Mouse (Mus musculus): ENCODE measurements around the gene Ctnnd2. TPM values are rescaled to one million over a fixed set of nuclear protein-coding genes. Genes with fewer than 3 reads are reported as not detected.

Ctnnd2 gene
- polyA plus RNA-seq, 1 experiment from 2014 or later = 4.3 TPM

DNA sequence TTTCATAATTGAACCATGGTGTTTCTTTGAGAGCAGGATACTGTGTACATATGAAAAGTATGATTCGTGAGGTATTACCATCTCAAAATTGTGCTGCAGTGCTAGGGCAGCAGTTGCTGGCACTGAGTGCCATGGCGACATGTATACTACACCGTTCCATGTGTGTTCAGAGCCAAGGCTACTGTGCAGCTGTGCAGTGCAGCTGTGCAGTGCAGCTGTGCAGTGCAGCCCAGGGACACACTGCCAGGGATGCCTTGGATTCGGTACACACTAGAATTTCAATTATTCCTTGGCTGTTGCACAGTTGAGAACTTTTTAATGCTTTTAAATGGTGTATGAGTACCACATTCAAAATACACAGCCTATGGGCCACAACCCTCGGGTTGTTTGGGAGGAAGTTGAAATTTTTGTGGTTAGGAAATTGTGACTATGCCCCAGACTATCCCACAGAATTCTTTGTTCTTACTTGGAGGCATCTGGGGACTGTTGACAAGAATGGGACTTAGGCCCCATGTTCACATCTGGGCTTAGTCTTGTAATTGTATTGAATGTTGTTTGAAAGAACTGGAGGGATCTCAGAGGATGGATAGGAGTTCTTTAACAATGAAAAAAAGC is 613.4 kb downstream of the Ctnnd2 start:
- no peaks in the 10 kb centered on the region for H3K36me3 ChIP-seq (ENCODE audit: insufficient read depth, low read length)
- no peak overlapping the region for H3K4me2 ChIP-seq (replicated peaks; ENCODE audit: low read depth, low read length)
- WGBS = 76% methylated on average over 5 of the region's 5 CpGs
- no peak overlapping the region for H3K27ac ChIP-seq (ENCODE audit: low read length)
- ATAC-seq (no peak), DNase-seq (ENCODE audit: low spot score) (no peak)
- H3K27me3 ChIP-seq (replicated peaks; ENCODE audit: insufficient read depth, low read length) = no peaks in the 10 kb centered on the region
- no peak overlapping the region for H3K9ac ChIP-seq (replicated peaks; ENCODE audit: low read depth)
- H3K4me3 ChIP-seq (ENCODE audit: low read depth, low read length) = no peak overlapping the region
- TF ChIP-seq CTCF (IDR thresholded peaks at IDR 0.05) = no peak
- no peak for TF ChIP-seq EP300 (IDR thresholded peaks at IDR 0.05)
- H3K4me1 ChIP-seq (ENCODE audit: insufficient read depth, low read depth, low read length) = no peaks in the 10 kb centered on the region
- no peaks in the 10 kb centered on the region for H3K9me3 ChIP-seq (ENCODE audit: low read length)

- DNase-seq (ENCODE audit: low spot score) (no peak), ATAC-seq (no peak)
- Histone ChIP-seq H3K9ac (replicated peaks; ENCODE audit: low read depth) (no peak overlapping the region), H3K4me1 (ENCODE audit: insufficient read depth, low read depth, low read length) (no peaks in the 10 kb centered on the region), H3K27ac (ENCODE audit: low read length) (no peak overlapping the region), H3K4me3 (ENCODE audit: low read depth, low read length) (no peak overlapping the region), H3K4me2 (replicated peaks; ENCODE audit: low read depth, low read length) (no peak overlapping the region), H3K36me3 (ENCODE audit: insufficient read depth, low read length) (no peaks in the 10 kb centered on the region), H3K27me3 (replicated peaks; ENCODE audit: insufficient read depth, low read length) (no peaks in the 10 kb centered on the region), H3K9me3 (ENCODE audit: low read length) (no peaks in the 10 kb centered on the region)
- TF ChIP-seq EP300 (IDR thresholded peaks at IDR 0.05) (no peak), CTCF (IDR thresholded peaks at IDR 0.05) (no peak)
- 70% methylated on average over 3 of the region's 3 CpGs for WGBS
Observed at GRCm38 (mm10) chr15:30793260-30793659, 620.9 kb downstream of the Ctnnd2 start.

DNA sequence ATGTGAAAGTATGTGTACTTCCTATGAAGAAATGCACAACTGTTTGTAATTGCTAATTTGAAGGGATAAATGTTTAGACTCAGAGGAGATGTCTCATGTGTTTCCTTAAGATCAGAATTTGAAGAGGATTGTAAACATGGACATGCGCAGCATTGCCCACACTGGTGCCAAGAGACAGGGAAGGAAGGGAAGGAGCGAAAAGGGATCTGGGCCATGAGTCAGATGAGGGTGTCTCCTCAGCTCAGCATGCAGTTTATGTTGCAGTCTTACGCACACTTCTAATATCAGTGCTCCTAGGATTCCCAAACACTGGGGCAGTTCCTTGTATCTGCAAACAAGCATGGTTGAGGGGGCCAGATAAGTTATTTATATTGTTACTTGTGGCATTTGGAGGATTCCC is 623.3 kb downstream of the Ctnnd2 start:
- DNase-seq (ENCODE audit: low spot score) (no peak), ATAC-seq (no peak)
- 74% methylated on average over 3 of the region's 3 CpGs for WGBS
- H3K27me3 ChIP-seq (replicated peaks; ENCODE audit: insufficient read depth, low read length) = no peaks in the 10 kb centered on the region
- no peaks in the 10 kb centered on the region for H3K4me1 ChIP-seq (ENCODE audit: insufficient read depth, low read depth, low read length)
- TF ChIP-seq EP300 (IDR thresholded peaks at IDR 0.05) (no peak), CTCF (IDR thresholded peaks at IDR 0.05) (no peak)
- no peak overlapping the region for H3K4me2 ChIP-seq (replicated peaks; ENCODE audit: low read depth, low read length)
- H3K36me3 ChIP-seq (ENCODE audit: insufficient read depth, low read length) = no peaks in the 10 kb centered on the region
- H3K9me3 ChIP-seq (ENCODE audit: low read length) = no peaks in the 10 kb centered on the region
- no peak overlapping the region for H3K27ac ChIP-seq (ENCODE audit: low read length)
- H3K9ac ChIP-seq (replicated peaks; ENCODE audit: low read depth) = no peak overlapping the region
- no peak overlapping the region for H3K4me3 ChIP-seq (ENCODE audit: low read depth, low read length)

DNA sequence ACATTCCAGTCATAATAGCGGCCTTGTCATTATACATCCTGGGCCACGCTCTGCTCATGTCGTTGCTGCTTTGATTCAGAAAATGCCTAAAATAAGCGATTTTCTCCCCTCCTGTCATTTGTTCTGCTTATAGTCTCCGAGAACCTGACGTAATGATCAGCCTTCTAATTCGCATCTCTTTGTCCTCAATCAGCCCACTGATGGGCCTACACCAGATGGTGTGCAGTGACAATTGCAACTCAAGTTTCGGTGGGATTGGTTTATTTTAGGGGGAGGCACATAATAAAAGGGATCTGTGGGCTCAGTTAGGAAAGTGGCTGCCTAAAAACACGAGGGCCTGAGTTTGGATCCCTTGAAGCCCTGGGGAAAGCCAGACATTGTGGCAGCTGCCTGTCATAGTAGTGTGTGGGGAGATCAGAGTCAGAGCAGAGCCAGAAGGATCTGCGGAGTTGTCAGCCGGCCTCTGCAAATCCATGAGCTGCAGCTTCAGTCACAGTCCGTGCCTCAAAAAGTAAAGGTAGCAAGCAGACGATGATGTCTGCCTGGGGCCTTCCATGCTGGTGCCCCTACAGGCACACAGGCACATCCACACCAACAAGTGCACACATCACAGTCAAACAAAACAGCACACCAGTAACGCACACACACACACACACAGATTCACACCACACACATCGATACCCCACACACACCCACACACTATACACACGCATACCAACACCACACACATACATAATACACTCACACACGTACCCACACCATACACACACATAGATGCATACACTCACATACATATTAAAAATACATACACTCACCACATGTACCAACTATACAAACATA is 655.3 kb downstream of the Ctnnd2 start:
- WGBS = 83% methylated on average over 17 of the region's 17 CpGs
- no peak for ATAC-seq

GRCm38 (mm10) chr15:30857277-30858176 is 685.1 kb downstream of the Ctnnd2 start:
- Histone ChIP-seq H3K27me3 (replicated peaks; ENCODE audit: insufficient read depth, low read length) (no peaks in the 10 kb centered on the region), H3K36me3 (ENCODE audit: insufficient read depth, low read length) (no peaks in the 10 kb centered on the region), H3K9me3 (ENCODE audit: low read length) (no peaks in the 10 kb centered on the region), H3K4me1 (ENCODE audit: insufficient read depth, low read depth, low read length) (no peaks in the 10 kb centered on the region), H3K27ac (ENCODE audit: low read length) (no peak overlapping the region), H3K9ac (replicated peaks; ENCODE audit: low read depth) (no peak overlapping the region), H3K4me2 (replicated peaks; ENCODE audit: low read depth, low read length) (no peak overlapping the region), H3K4me3 (ENCODE audit: low read depth, low read length) (no peak overlapping the region)
- WGBS = 82% methylated on average over 17 of the region's 17 CpGs
- TF ChIP-seq EP300 (IDR thresholded peaks at IDR 0.05) (no peak), CTCF (IDR thresholded peaks at IDR 0.05) (no peak)
- DNase-seq (ENCODE audit: low spot score) (no peak), ATAC-seq (no peak)

More for the DNA sequence above, 655.3 kb downstream of the Ctnnd2 start:
- no peaks in the 10 kb centered on the region for H3K4me1 ChIP-seq (ENCODE audit: insufficient read depth, low read depth, low read length)
- no peaks in the 10 kb centered on the region for H3K36me3 ChIP-seq (ENCODE audit: insufficient read depth, low read length)
- no peak overlapping the region for H3K27ac ChIP-seq (ENCODE audit: low read length)
- no peak overlapping the region for H3K9ac ChIP-seq (replicated peaks; ENCODE audit: low read depth)
- H3K4me2 ChIP-seq (replicated peaks; ENCODE audit: low read depth, low read length) = no peak overlapping the region
- no peak for DNase-seq (ENCODE audit: low spot score)
- no peaks in the 10 kb centered on the region for H3K9me3 ChIP-seq (ENCODE audit: low read length)
- no peak for TF ChIP-seq EP300 (IDR thresholded peaks at IDR 0.05)
- TF ChIP-seq CTCF (IDR thresholded peaks at IDR 0.05) = no peak
- H3K4me3 ChIP-seq (ENCODE audit: low read depth, low read length) = no peak overlapping the region
- no peaks in the 10 kb centered on the region for H3K27me3 ChIP-seq (replicated peaks; ENCODE audit: insufficient read depth, low read length)

GRCm38 (mm10) chr15:30867429-30867828 is 695.0 kb downstream of the Ctnnd2 start:
- Histone ChIP-seq H3K4me2 (replicated peaks; ENCODE audit: low read depth, low read length) (no peak overlapping the region), H3K36me3 (ENCODE audit: insufficient read depth, low read length) (no peaks in the 10 kb centered on the region), H3K4me3 (ENCODE audit: low read depth, low read length) (no peak overlapping the region), H3K27me3 (replicated peaks; ENCODE audit: insufficient read depth, low read length) (no peaks in the 10 kb centered on the region), H3K9me3 (ENCODE audit: low read length) (no peaks in the 10 kb centered on the region), H3K27ac (ENCODE audit: low read length) (no peak overlapping the region), H3K4me1 (ENCODE audit: insufficient read depth, low read depth, low read length) (no peaks in the 10 kb centered on the region), H3K9ac (replicated peaks; ENCODE audit: low read depth) (no peak overlapping the region)
- WGBS = 90% methylated on average over 5 of the region's 5 CpGs
- DNase-seq (ENCODE audit: low spot score) (no peak), ATAC-seq (no peak)
- TF ChIP-seq EP300 (IDR thresholded peaks at IDR 0.05) (no peak), CTCF (IDR thresholded peaks at IDR 0.05) (no peak)

Measured in lung, postnatal 0 days (tissue).